Mouse (Mus musculus): ENCODE data around the gene Clybl. TPM values are rescaled to one million over a fixed set of nuclear protein-coding genes. Genes with fewer than 3 reads are reported as not detected.

Clybl gene
- polyA plus RNA-seq, 1 experiment: 30.9 TPM

DNA sequence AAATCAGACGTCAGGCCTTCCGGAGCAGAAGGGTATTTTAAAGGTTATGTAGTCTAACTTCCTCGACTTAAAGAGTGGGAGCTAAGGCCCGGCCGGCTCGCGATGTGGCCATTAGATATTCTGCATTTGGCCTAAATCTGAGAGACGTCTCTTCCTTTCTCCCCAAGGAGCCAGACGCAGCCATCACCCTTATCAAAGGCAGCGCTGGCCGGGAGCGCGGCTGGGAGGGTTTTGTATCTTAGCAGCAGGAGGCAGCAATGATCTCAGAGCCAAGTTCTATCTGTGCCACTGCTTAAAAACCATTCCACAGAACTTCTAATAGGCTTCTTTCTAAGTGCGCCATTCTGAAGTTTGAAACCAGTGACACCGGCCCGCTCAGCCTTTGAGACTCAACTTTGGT is 2.2 kb upstream of the Clybl start:
- no peak for TF ChIP-seq TCF12 (IDR thresholded peaks at IDR 0.05; ENCODE audit: insufficient read depth, poor library complexity, severe bottlenecking)
- no peak for TF ChIP-seq USF1 (IDR thresholded peaks at IDR 0.05; ENCODE audit: low read depth)
- no peak for TF ChIP-seq REST (IDR thresholded peaks at IDR 0.05; ENCODE audit: insufficient read depth, insufficient read length)
- no peak for TF ChIP-seq CEBPB (IDR thresholded peaks at IDR 0.05; ENCODE audit: insufficient read depth, poor library complexity, severe bottlenecking)
- TF ChIP-seq POLR2A (IDR thresholded peaks at IDR 0.05; ENCODE audit: insufficient read length, low read depth): no peak
- TF ChIP-seq E2F4 (IDR thresholded peaks at IDR 0.05; ENCODE audit: insufficient read depth): no peak
- TF ChIP-seq MAX (IDR thresholded peaks at IDR 0.05; ENCODE audit: low read depth): no peak
- no peak for TF ChIP-seq SRF (IDR thresholded peaks at IDR 0.05; ENCODE audit: control insufficient read depth, insufficient read length, low read depth)
- TF ChIP-seq MYOD1 (IDR thresholded peaks at IDR 0.05; ENCODE audit: control insufficient read depth in 1 of 3, insufficient read length in 2 of 3, low read depth in 2 of 3): no peak
- no peak for TF ChIP-seq TCF3 (IDR thresholded peaks at IDR 0.05; ENCODE audit: insufficient read length, low read depth)
- TF ChIP-seq POLR2AphosphoS2 (IDR thresholded peaks at IDR 0.05; ENCODE audit: insufficient read length, low read depth): no peak
- TF ChIP-seq MYOG (IDR thresholded peaks at IDR 0.05; ENCODE audit: control insufficient read depth in 1 of 3, insufficient read depth in 1 of 3, insufficient read length in 2 of 3, low read depth in 2 of 3): no peak
- Histone ChIP-seq H3K4me2 (ENCODE audit: low read depth) (no peak overlapping the region), H3ac (ENCODE audit: control insufficient read depth, insufficient read length) (no peak overlapping the region), H3K79me2 (ENCODE audit: control insufficient read depth, insufficient read depth) (no peaks in the 10 kb centered on the region), H3K36me3 (ENCODE audit: control insufficient read depth, insufficient read depth) (no peaks in the 10 kb centered on the region), H3K4me3 (no peak overlapping the region), H3K27me3 (ENCODE audit: control insufficient read depth, insufficient read depth, insufficient read length) (no peaks in the 10 kb centered on the region)

DNA sequence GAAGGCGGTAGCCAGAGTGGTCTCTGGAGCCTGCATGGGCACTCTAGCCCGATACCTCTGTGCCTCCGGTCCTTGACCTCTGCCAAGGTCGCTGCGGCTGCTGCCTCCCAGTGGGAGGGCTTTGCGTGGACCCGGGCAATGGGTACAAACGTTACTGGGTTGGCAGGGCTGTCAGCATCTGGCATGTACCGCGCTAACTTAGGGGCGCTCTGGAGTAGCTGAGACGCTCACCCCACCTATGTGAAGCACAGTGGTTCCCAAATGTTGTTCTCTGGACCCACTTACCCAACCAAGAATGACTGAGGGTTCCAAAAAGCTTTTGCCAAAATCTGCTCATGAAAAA is 282 bp downstream of the Clybl start:
- Histone ChIP-seq H3K4me2 (ENCODE audit: low read depth) (peak overlapping the region; percentile 84), H3K36me3 (ENCODE audit: control insufficient read depth, insufficient read depth) (no peaks in the 10 kb centered on the region), H3K79me2 (ENCODE audit: control insufficient read depth, insufficient read depth) (no peaks in the 10 kb centered on the region), H3ac (ENCODE audit: control insufficient read depth, insufficient read length) (peak overlapping the region; percentile 19), H3K4me3 (peak overlapping the region; percentile 53), H3K27me3 (ENCODE audit: control insufficient read depth, insufficient read depth, insufficient read length) (no peaks in the 10 kb centered on the region)
- TF ChIP-seq REST (IDR thresholded peaks at IDR 0.05; ENCODE audit: insufficient read depth, insufficient read length): no peak
- peak; percentile 3 for TF ChIP-seq SRF (IDR thresholded peaks at IDR 0.05; ENCODE audit: control insufficient read depth, insufficient read length, low read depth)
- TF ChIP-seq POLR2AphosphoS2 (IDR thresholded peaks at IDR 0.05; ENCODE audit: insufficient read length, low read depth): no peak

DNA sequence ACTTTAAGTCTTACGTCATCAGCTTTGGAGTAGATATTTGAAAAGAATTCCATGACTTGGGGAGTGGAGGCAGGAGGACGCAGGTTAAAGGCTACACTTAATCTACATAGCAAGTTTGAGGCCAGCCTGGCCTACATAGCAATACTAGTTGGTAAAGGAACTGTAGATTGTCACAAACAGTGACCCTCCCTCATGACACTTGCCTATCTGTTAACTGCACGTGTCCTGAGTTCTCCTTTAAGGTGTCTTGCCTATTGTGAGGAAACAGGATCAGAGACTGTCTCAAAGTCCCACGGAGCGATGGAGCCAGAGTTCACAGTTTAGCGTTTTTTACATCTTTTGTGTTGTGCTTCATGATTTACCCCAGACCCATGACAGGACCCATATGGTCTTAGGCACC is 716 bp downstream of the Clybl start:
- H3K79me2 ChIP-seq (ENCODE audit: control insufficient read depth, insufficient read depth): no peaks in the 10 kb centered on the region
- TF ChIP-seq TCF12 (IDR thresholded peaks at IDR 0.05; ENCODE audit: insufficient read depth, poor library complexity, severe bottlenecking) (no peak), POLR2A (IDR thresholded peaks at IDR 0.05; ENCODE audit: insufficient read length, low read depth) (no peak), REST (IDR thresholded peaks at IDR 0.05; ENCODE audit: insufficient read depth, insufficient read length) (no peak), E2F4 (IDR thresholded peaks at IDR 0.05; ENCODE audit: insufficient read depth) (no peak), POLR2AphosphoS2 (IDR thresholded peaks at IDR 0.05; ENCODE audit: insufficient read length, low read depth) (no peak), CEBPB (IDR thresholded peaks at IDR 0.05; ENCODE audit: insufficient read depth, poor library complexity, severe bottlenecking) (no peak), TCF3 (IDR thresholded peaks at IDR 0.05; ENCODE audit: insufficient read length, low read depth) (no peak), SRF (IDR thresholded peaks at IDR 0.05; ENCODE audit: control insufficient read depth, insufficient read length, low read depth) (no peak), MYOG (IDR thresholded peaks at IDR 0.05; ENCODE audit: control insufficient read depth in 1 of 3, insufficient read depth in 1 of 3, insufficient read length in 2 of 3, low read depth in 2 of 3) (no peak), USF1 (IDR thresholded peaks at IDR 0.05; ENCODE audit: low read depth) (no peak)

DNA sequence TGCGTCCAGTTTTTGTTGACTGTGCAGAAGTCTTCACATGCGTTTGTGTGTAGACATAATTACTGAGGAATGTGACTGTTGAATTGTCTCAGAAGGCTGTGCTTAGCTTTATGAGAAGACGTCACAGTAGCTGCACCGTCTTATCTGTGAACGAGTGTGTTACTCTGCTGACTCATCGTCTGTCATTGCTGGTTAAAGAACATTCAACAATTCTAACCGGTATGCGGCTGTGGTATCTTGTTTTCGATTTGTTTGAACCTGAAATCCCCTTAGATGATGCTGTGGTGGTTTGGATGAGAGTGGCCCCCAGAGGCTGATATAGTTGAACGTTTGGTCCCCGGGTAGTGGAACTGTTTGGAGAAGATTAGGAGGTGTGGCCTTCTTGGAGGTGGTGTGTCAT is 2.5 kb downstream of the Clybl start:
- Histone ChIP-seq H3K27me3 (ENCODE audit: control insufficient read depth, insufficient read depth, insufficient read length) (no peaks in the 10 kb centered on the region), H3K4me2 (ENCODE audit: low read depth) (peak overlapping the region; percentile 5), H3K36me3 (ENCODE audit: control insufficient read depth, insufficient read depth) (no peaks in the 10 kb centered on the region), H3ac (ENCODE audit: control insufficient read depth, insufficient read length) (no peak overlapping the region), H3K79me2 (ENCODE audit: control insufficient read depth, insufficient read depth) (no peaks in the 10 kb centered on the region), H3K4me3 (no peak overlapping the region)
- no peak for TF ChIP-seq MYOG (IDR thresholded peaks at IDR 0.05; ENCODE audit: control insufficient read depth in 1 of 3, insufficient read depth in 1 of 3, insufficient read length in 2 of 3, low read depth in 2 of 3)
- TF ChIP-seq POLR2A (IDR thresholded peaks at IDR 0.05; ENCODE audit: insufficient read length, low read depth): no peak
- no peak for TF ChIP-seq TCF3 (IDR thresholded peaks at IDR 0.05; ENCODE audit: insufficient read length, low read depth)
- TF ChIP-seq POLR2AphosphoS2 (IDR thresholded peaks at IDR 0.05; ENCODE audit: insufficient read length, low read depth): no peak
- no peak for TF ChIP-seq REST (IDR thresholded peaks at IDR 0.05; ENCODE audit: insufficient read depth, insufficient read length)
- no peak for TF ChIP-seq TCF12 (IDR thresholded peaks at IDR 0.05; ENCODE audit: insufficient read depth, poor library complexity, severe bottlenecking)
- TF ChIP-seq E2F4 (IDR thresholded peaks at IDR 0.05; ENCODE audit: insufficient read depth): no peak
- TF ChIP-seq SRF (IDR thresholded peaks at IDR 0.05; ENCODE audit: control insufficient read depth, insufficient read length, low read depth): no peak
- TF ChIP-seq MYOD1 (IDR thresholded peaks at IDR 0.05; ENCODE audit: control insufficient read depth in 1 of 3, insufficient read length in 2 of 3, low read depth in 2 of 3): no peak
- no peak for TF ChIP-seq MAX (IDR thresholded peaks at IDR 0.05; ENCODE audit: low read depth)
- TF ChIP-seq USF1 (IDR thresholded peaks at IDR 0.05; ENCODE audit: low read depth): no peak
- no peak for TF ChIP-seq CEBPB (IDR thresholded peaks at IDR 0.05; ENCODE audit: insufficient read depth, poor library complexity, severe bottlenecking)

More for the DNA sequence above, 716 bp downstream of the Clybl start:
- Histone ChIP-seq H3K4me2 (ENCODE audit: low read depth) (peak overlapping the region; percentile 84), H3K4me3 (peak overlapping the region; percentile 53), H3K27me3 (ENCODE audit: control insufficient read depth, insufficient read depth, insufficient read length) (no peaks in the 10 kb centered on the region), H3ac (ENCODE audit: control insufficient read depth, insufficient read length) (peak overlapping the region; percentile 19), H3K36me3 (ENCODE audit: control insufficient read depth, insufficient read depth) (no peaks in the 10 kb centered on the region)

DNA sequence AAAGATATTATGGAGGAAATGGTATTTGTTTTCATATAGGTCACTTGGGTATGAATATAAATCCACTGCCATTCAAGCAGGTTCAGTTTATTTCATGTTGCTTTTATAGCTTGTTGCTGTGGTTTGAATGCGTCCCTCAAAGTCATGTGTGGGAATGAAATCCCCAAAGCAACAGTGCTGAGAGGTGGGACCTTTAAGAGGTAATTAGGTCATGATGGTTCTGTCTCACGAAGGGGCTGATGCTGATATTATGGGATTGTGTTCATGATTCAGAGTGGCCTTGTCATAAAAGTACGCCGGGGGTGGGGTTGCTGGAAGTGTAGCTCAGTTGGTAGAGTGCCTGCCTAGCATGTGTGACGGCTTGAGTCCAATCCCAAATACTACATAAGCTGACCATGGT is 6.7 kb downstream of the Clybl start:
- TF ChIP-seq E2F4 (IDR thresholded peaks at IDR 0.05; ENCODE audit: insufficient read depth) (no peak), POLR2AphosphoS2 (IDR thresholded peaks at IDR 0.05; ENCODE audit: insufficient read length, low read depth) (no peak), MAX (IDR thresholded peaks at IDR 0.05; ENCODE audit: low read depth) (no peak)
- Histone ChIP-seq H3K79me2 (ENCODE audit: control insufficient read depth, insufficient read depth) (no peaks in the 10 kb centered on the region), H3K36me3 (ENCODE audit: control insufficient read depth, insufficient read depth) (no peaks in the 10 kb centered on the region), H3ac (ENCODE audit: control insufficient read depth, insufficient read length) (no peak overlapping the region), H3K4me2 (ENCODE audit: low read depth) (no peak overlapping the region), H3K27me3 (ENCODE audit: control insufficient read depth, insufficient read depth, insufficient read length) (no peaks in the 10 kb centered on the region), H3K4me3 (no peak overlapping the region)
